Comparison of ENCODE assay signal across 8 mouse cellular contexts in genomic region chr5:142817524-142818434, GRCm38 (mm10). TPM values are rescaled to one million over a fixed set of nuclear protein-coding genes. Genes with fewer than 3 reads are reported as not detected.
DNase-seq lines count a peak whose midpoint lies in the region; ATAC-seq lines count a peak whose summit lies in the region.

Tnrc18 (minus strand) TSS chr5:142817662.

- WGBS in heart, embryonic 11.5 days (ENCODE audit: insufficient replicate concordance) = under 1% methylated on average over 55 of the region's 56 CpGs
- WGBS in kidney, embryonic 16.5 days = under 1% methylated on average over 55 of the region's 56 CpGs

- DNase-seq in liver = peak; percentile 89
- peak; percentile 88 for DNase-seq in splenic B cell, adult 2 months (ENCODE audit: low read depth, low spot score)

- H3K4me1 ChIP-seq in erythroblast, embryonic 14.5 days (ENCODE audit: control insufficient read depth) = peaks cover 19% of the 10 kb centered on the region
- peaks cover 8% of the 10 kb centered on the region for H3K4me1 ChIP-seq in heart, embryonic 11.5 days (ENCODE audit: control insufficient read depth, insufficient read depth, low read length)
- peaks cover 11% of the 10 kb centered on the region for H3K4me1 ChIP-seq in kidney, embryonic 16.5 days (ENCODE audit: insufficient read depth, low read length)

- H3K36me3 ChIP-seq in erythroblast, embryonic 14.5 days (ENCODE audit: control insufficient read depth) = no peaks in the 10 kb centered on the region
- peaks cover 3% of the 10 kb centered on the region; the same call in 1 of the 2 replicates for H3K36me3 ChIP-seq in heart, embryonic 11.5 days (ENCODE audit: control insufficient read depth, insufficient read depth, low read length)
- no peaks in the 10 kb centered on the region for H3K36me3 ChIP-seq in kidney, embryonic 16.5 days (ENCODE audit: insufficient read depth, low read length)
- H3K36me3 ChIP-seq in splenic B cell, adult 2 months (ENCODE audit: control insufficient read depth, insufficient read depth, low read length, poor library complexity, severe bottlenecking) = no peaks in the 10 kb centered on the region

- peak within 1 kb of the TSS; percentile 99 for H3K4me2 ChIP-seq in heart, embryonic 11.5 days
- peak within 1 kb of the TSS; percentile 94 for H3K4me2 ChIP-seq in kidney, embryonic 16.5 days (replicated peaks; ENCODE audit: low read depth, low read length)

- H3K27me3 ChIP-seq in erythroblast, embryonic 14.5 days (ENCODE audit: control insufficient read depth) = peaks cover 100% of the 10 kb centered on the region
- H3K27me3 ChIP-seq in heart, embryonic 11.5 days (ENCODE audit: control insufficient read depth, insufficient read depth, low read length) = no peaks in the 10 kb centered on the region
- H3K27me3 ChIP-seq in kidney, embryonic 16.5 days (ENCODE audit: insufficient read depth, low read length) = no peaks in the 10 kb centered on the region
- H3K27me3 ChIP-seq in splenic B cell, adult 2 months (ENCODE audit: control insufficient read depth, insufficient read depth, low read length, poor library complexity, severe bottlenecking) = peaks cover 2% of the 10 kb centered on the region; the same call in 1 of the 2 replicates

- H3K4me3 ChIP-seq in erythroblast, embryonic 14.5 days (replicated peaks) = peak within 1 kb of the TSS; percentile 59
- peak within 1 kb of the TSS; percentile 97 for H3K4me3 ChIP-seq in heart, embryonic 11.5 days (ENCODE audit: low read depth, low read length)
- H3K4me3 ChIP-seq in kidney, embryonic 16.5 days (ENCODE audit: low read length) = peak within 1 kb of the TSS; percentile 74

- ATAC-seq in erythroblast, adult 5-6 weeks (replicated peaks; ENCODE audit: low FRiP score, poor library complexity, severe bottlenecking) = no peak
- no peak for ATAC-seq in erythroid progenitor cell, adult 5-6 weeks (replicated peaks; ENCODE audit: low FRiP score, poor library complexity, severe bottlenecking)
- peak; percentile 65 for ATAC-seq in heart, embryonic 11.5 days (replicated peaks; ENCODE audit: insufficient number of reproducible peaks, low FRiP score, low TSS enrichment)
- peak; percentile 72 for ATAC-seq in kidney, embryonic 16.5 days (ENCODE audit: low FRiP score, low TSS enrichment)
- ATAC-seq in monocyte, adult 5-6 weeks (replicated peaks; ENCODE audit: insufficient number of reproducible peaks, low FRiP score, low TSS enrichment, poor library complexity, severe bottlenecking) = peak; percentile 65

- H3K27ac ChIP-seq in heart, embryonic 11.5 days (ENCODE audit: low read depth, low read length) = peak within 1 kb of the TSS; percentile 100
- peak within 1 kb of the TSS; percentile 100 for H3K27ac ChIP-seq in kidney, embryonic 16.5 days (ENCODE audit: low read length)

- peaks cover 31% of the 10 kb centered on the region; the same call in 1 of the 2 replicates for H3K9me3 ChIP-seq in erythroblast, embryonic 14.5 days (ENCODE audit: control insufficient read depth, low read length)
- no peaks in the 10 kb centered on the region for H3K9me3 ChIP-seq in heart, embryonic 11.5 days (replicated peaks; ENCODE audit: control insufficient read depth, low read length)
- no peaks in the 10 kb centered on the region for H3K9me3 ChIP-seq in kidney, embryonic 16.5 days (ENCODE audit: low read length)

- peak within 1 kb of the TSS; percentile 100 for H3K9ac ChIP-seq in heart, embryonic 11.5 days (ENCODE audit: low read depth, low read length)
- H3K9ac ChIP-seq in kidney, embryonic 16.5 days (replicated peaks; ENCODE audit: low read length) = peak within 1 kb of the TSS; percentile 98

RNA-seq across cellular contexts. Expression of gene Tnrc18, which starts in this region (rescaled TPM):
- polyA plus RNA-seq in erythroblast, embryonic 14.5 days (2012) = 0.97 and 1.5 TPM in 2 replicates
- 5.4 and 7.9 TPM in 2 replicates for total RNA-seq in erythroblast, adult 5-6 weeks (2015; ENCODE audit: low replicate concordance)
- 5.0 and 6.0 TPM in 2 replicates for total RNA-seq in erythroblast, adult 5-6 weeks (2017; ENCODE audit: low replicate concordance)
- 14.4 and 21.8 TPM in 2 replicates for total RNA-seq in erythroid progenitor cell, adult 5-6 weeks (2015; ENCODE audit: low replicate concordance)
- total RNA-seq in erythroid progenitor cell, adult 5-6 weeks (2017; ENCODE audit: low replicate concordance) = 15.1 TPM in 2 replicates
- 23.5 and 24.4 TPM in 2 replicates for polyA plus RNA-seq in heart, embryonic 11.5 days (2014; fragmentation: Nextera tagmentation; extraction: Ambion mirVana)
- polyA plus RNA-seq in kidney, embryonic 16.5 days (2015; fragmentation: Nextera tagmentation; extraction: Ambion mirVana) = 18.2 and 20.6 TPM in 2 replicates
- total RNA-seq in monocyte, adult 5-6 weeks (2017) = 10.9 to 48.5 TPM (median 22.5 TPM) in 3 replicates

Comparison
In these comparisons a context has a peak if more than half of its experiments do, and no peak if none do; other contexts are left out.
1. ATAC-seq: peak in heart, embryonic 11.5 days (single experiment), kidney, embryonic 16.5 days (single experiment) and monocyte, adult 5-6 weeks (single experiment); none in erythroblast, adult 5-6 weeks (single experiment) and erythroid progenitor cell, adult 5-6 weeks (single experiment).
2. Peak in every context shown above with its lines, with median percentiles within 50 percentile points of each other: H3K4me3 ChIP-seq.